Mouse (Mus musculus): ENCODE results near the gene Itfg2. TPM values are rescaled to one million over a fixed set of nuclear protein-coding genes. Genes with fewer than 3 reads are reported as not detected.

The Itfg2 gene
- total and polyA plus RNA-seq, 3 experiments = 16.6 to 44.8 TPM; not detected in 1

- Histone ChIP-seq H3K4me3 (ENCODE audit: control insufficient read depth in 1 of 2, insufficient read depth in 1 of 2, low read depth in 2 of 2, low read length in 2 of 2) (no peak overlapping the region), H3K9me3 (replicated peaks; ENCODE audit: insufficient read depth, low read length) (no peaks in the 10 kb centered on the region; the same call in 1 of the 2 replicates), H3K9ac (ENCODE audit: control insufficient read depth, low read depth, low read length, poor library complexity, severe bottlenecking) (no peak overlapping the region), H3K36me3 (ENCODE audit: control insufficient read depth in 1 of 2, insufficient read depth in 2 of 2, low read length in 2 of 2) (peaks cover 13 to 23% of the 10 kb centered on the region in 2 experiments), H3K27ac (ENCODE audit: control insufficient read depth, low read depth, low read length) (no peak overlapping the region), H3K4me1 (ENCODE audit: control insufficient read depth in 1 of 2, insufficient read depth in 2 of 2, low read length in 2 of 2) (peaks cover 11 to 18% of the 10 kb centered on the region in 2 experiments), H3K27me3 (ENCODE audit: control insufficient read depth in 1 of 2, insufficient read depth in 2 of 2, low read length in 2 of 2) (no peaks in the 10 kb centered on the region), H3K79me2 (ENCODE audit: control insufficient read depth, insufficient read depth, low read length, poor library complexity) (no peaks in the 10 kb centered on the region; the same call in 1 of the 2 replicates)
- no peak for TF ChIP-seq NELFE (IDR thresholded peaks at IDR 0.05; ENCODE audit: low read depth, low read length)
- TF ChIP-seq ZNF384 (IDR thresholded peaks at IDR 0.05; ENCODE audit: low read depth, low read length) = no peak
- TF ChIP-seq ELF1 (IDR thresholded peaks at IDR 0.05; ENCODE audit: low read depth, low read length) = no peak
- no peak for TF ChIP-seq E2F4 (IDR thresholded peaks at IDR 0.05; ENCODE audit: borderline replicate concordance, low read depth, low read length)
- no peak for TF ChIP-seq GABPA (IDR thresholded peaks at IDR 0.05; ENCODE audit: low read depth, low read length)
- no peak for TF ChIP-seq SIN3A (IDR thresholded peaks at IDR 0.05; ENCODE audit: low read length)
- TF ChIP-seq MEF2A (IDR thresholded peaks at IDR 0.05; ENCODE audit: extremely low read depth, insufficient replicate concordance, low read depth, low read length, poor library complexity, severe bottlenecking) = no peak
- no peak for TF ChIP-seq JUND (IDR thresholded peaks at IDR 0.05; ENCODE audit: low read depth, low read length)
- TF ChIP-seq NRF1 (IDR thresholded peaks at IDR 0.05; ENCODE audit: insufficient read depth, low read depth, low read length, poor library complexity, severe bottlenecking) = no peak
- TF ChIP-seq MAFK (IDR thresholded peaks at IDR 0.05; ENCODE audit: borderline replicate concordance, low read depth, low read length) = no peak
- no peak for TF ChIP-seq MYB (IDR thresholded peaks at IDR 0.05; ENCODE audit: low read depth, low read length)
- no peak for DNase-seq (ENCODE audit: low read depth, low spot score)
These were observed 2.8 kb upstream of the Itfg2 start for GRCm38 (mm10) chr6:128427571-128427970.

GRCm38 (mm10) chr6:128425046-128425445, 315 bp upstream of the Itfg2 start:
- peaks cover 6 to 16% of the 10 kb centered on the region in 2 experiments; a peak in 3 of 4 replicates for H3K36me3 ChIP-seq (ENCODE audit: control insufficient read depth in 1 of 2, insufficient read depth in 2 of 2, low read length in 2 of 2)
- no peaks in the 10 kb centered on the region; the same call in 1 of the 2 replicates for H3K9me3 ChIP-seq (replicated peaks; ENCODE audit: insufficient read depth, low read length)
- peaks cover 9 to 11% of the 10 kb centered on the region in 2 experiments for H3K4me1 ChIP-seq (ENCODE audit: control insufficient read depth in 1 of 2, insufficient read depth in 2 of 2, low read length in 2 of 2)
- TF ChIP-seq POLR2A (IDR thresholded peaks at IDR 0.05; ENCODE audit: control insufficient read depth in 1 of 2, insufficient read depth in 1 of 2, low read depth in 1 of 2, low read length in 2 of 2, poor library complexity in 1 of 2) = no peak
- no peak for TF ChIP-seq USF2 (IDR thresholded peaks at IDR 0.05; ENCODE audit: borderline replicate concordance in 1 of 2, insufficient read depth in 1 of 2, low read depth in 1 of 2, low read length in 2 of 2)
- no peak for TF ChIP-seq TBP (IDR thresholded peaks at IDR 0.05; ENCODE audit: low read depth, low read length)
- TF ChIP-seq SIN3A (IDR thresholded peaks at IDR 0.05; ENCODE audit: low read length) = no peak
- no peak for TF ChIP-seq CTCF (IDR thresholded peaks at IDR 0.05 in 2 of 3, conservative IDR thresholded peaks at IDR 0.05 in 1 of 3; ENCODE audit: control insufficient read depth in 1 of 3, insufficient read depth in 1 of 3, low read depth in 2 of 3, low read length in 3 of 3, poor library complexity in 1 of 3, severe bottlenecking in 1 of 3)
- no peak for TF ChIP-seq MYC (IDR thresholded peaks at IDR 0.05; ENCODE audit: low read depth, low read length)
- no peak for TF ChIP-seq ZNF384 (IDR thresholded peaks at IDR 0.05; ENCODE audit: low read depth, low read length)
- no peak for TF ChIP-seq HCFC1 (IDR thresholded peaks at IDR 0.05; ENCODE audit: low read depth, low read length)
- no peak for TF ChIP-seq USF1 (IDR thresholded peaks at IDR 0.05; ENCODE audit: low read depth, low read length)
- TF ChIP-seq MEF2A (IDR thresholded peaks at IDR 0.05; ENCODE audit: extremely low read depth, insufficient replicate concordance, low read depth, low read length, poor library complexity, severe bottlenecking) = no peak
- TF ChIP-seq ZC3H11A (IDR thresholded peaks at IDR 0.05; ENCODE audit: low read depth, low read length) = no peak
- TF ChIP-seq SMC3 (IDR thresholded peaks at IDR 0.05; ENCODE audit: low read depth, low read length) = no peak
- TF ChIP-seq POLR2AphosphoS2 (IDR thresholded peaks at IDR 0.05; ENCODE audit: low read length) = no peak
- TF ChIP-seq UBTF (IDR thresholded peaks at IDR 0.05; ENCODE audit: borderline replicate concordance, insufficient read depth, low read depth, low read length) = no peak
- H3K9ac ChIP-seq (ENCODE audit: control insufficient read depth, low read depth, low read length, poor library complexity, severe bottlenecking) = peak overlapping the region; percentile 86
- no peaks in the 10 kb centered on the region for H3K27me3 ChIP-seq (ENCODE audit: control insufficient read depth in 1 of 2, insufficient read depth in 2 of 2, low read length in 2 of 2)
- DNase-seq (ENCODE audit: low read depth, low spot score) = no peak
- peak overlapping the region; percentile 62 to 68 for H3K4me3 ChIP-seq (ENCODE audit: control insufficient read depth in 1 of 2, insufficient read depth in 1 of 2, low read depth in 2 of 2, low read length in 2 of 2)
- H3K79me2 ChIP-seq (ENCODE audit: control insufficient read depth, insufficient read depth, low read length, poor library complexity) = peaks cover 1% of the 10 kb centered on the region; the same call in 1 of the 2 replicates
- H3K27ac ChIP-seq (ENCODE audit: control insufficient read depth, low read depth, low read length) = peak overlapping the region; percentile 98

All from MEL (cell line).